Mouse (Mus musculus) limb, embryonic 10.5 days (tissue): ENCODE data around the gene Oit3. TPM values are rescaled to one million over a fixed set of nuclear protein-coding genes. Genes with fewer than 3 reads are reported as not detected.
"Not testable (repeated sequence)": the region's sequence is repeated elsewhere in the genome, so short reads cannot be mapped to it uniquely, and the experiment has no call there.

Experiments used
- DNase-seq: peaks from one replicate; pipeline ENCODE4 v3.0.0-alpha.2; 2017; ENCODE audit warnings: low spot score
- H3K27ac ChIP-seq: fragments of 300-500 bp; sonication (generic); 2 replicates; pipeline ENCODE4 v1.5.1; 2016; ENCODE audit warnings: mild to moderate bottlenecking
- H3K27me3 ChIP-seq: fragments of 300-500 bp; sonication (generic); 2 replicates; pipeline ENCODE4 v1.6.1; 2016; ENCODE audit warnings: low read depth, mild to moderate bottlenecking; ENCODE audit not compliant: poor library complexity, severe bottlenecking
- H3K36me3 ChIP-seq: fragments of 300-500 bp; sonication (generic); 2 replicates; pipeline ENCODE4 v1.6.1; 2016; ENCODE audit warnings: mild to moderate bottlenecking, moderate library complexity
- H3K4me1 ChIP-seq: fragments of 300-500 bp; sonication (generic); 2 replicates; pipeline ENCODE4 v1.6.1; 2016
- H3K4me3 ChIP-seq: fragments of 300-500 bp; sonication (generic); 2 replicates; pipeline ENCODE4 v1.5.1; 2016; ENCODE audit warnings: mild to moderate bottlenecking, moderate library complexity
- H3K9me3 ChIP-seq: fragments of 300-500 bp; sonication (generic); replicated peaks from 2 replicates; pipeline ENCODE4 v1.6.1; 2016; ENCODE audit warnings: mild to moderate bottlenecking
- WGBS: fragments of 180-500 bp; shearing (Covaris S2); methylation state at CpG from one replicate; pipeline ENCODE4 v1.1.7; 2016; 5-methylcytosine and 5-hydroxymethylcytosine counted together
- polyA plus RNA-seq: library from polyadenylated mRNA; unstranded; fragments of >200 nt; fragmentation: Nextera tagmentation; extraction: Ambion mirVana; gene quantifications from 2 replicates; pipeline ENCODE4 v1.2.1, GENCODE M21; 2016

Oit3 gene
- polyA plus RNA-seq, 1 experiment from 2014 or later: 0.84 TPM

GRCm38 (mm10) chr10:59424453-59424852 lies 17.1 kb downstream of the Oit3 start:
- Histone ChIP-seq H3K4me3 (no peak overlapping the region), H3K4me1 (peaks cover 10% of the 10 kb centered on the region; the same call in 1 of the 2 replicates), H3K27ac (no peak overlapping the region), H3K9me3 (no peaks in the 10 kb centered on the region), H3K36me3 (no peaks in the 10 kb centered on the region), H3K27me3 (no peaks in the 10 kb centered on the region)
- DNase-seq: no peak
- 62% methylated on average over 3 of the region's 3 CpGs for WGBS

- WGBS: 90% methylated on average over 4 of the region's 4 CpGs
- H3K4me1 ChIP-seq: peaks cover 10% of the 10 kb centered on the region; the same call in 1 of the 2 replicates
- DNase-seq: no peak
- no peaks in the 10 kb centered on the region for H3K27me3 ChIP-seq
- no peak overlapping the region for H3K4me3 ChIP-seq
- H3K36me3 ChIP-seq: no peaks in the 10 kb centered on the region
- no peak overlapping the region for H3K27ac ChIP-seq
- H3K9me3 ChIP-seq: no peaks in the 10 kb centered on the region
These were observed 22.1 kb downstream of the Oit3 start for GRCm38 (mm10) chr10:59419516-59419915.

- WGBS: 83% methylated on average over 3 of the region's 3 CpGs
- no peak for DNase-seq
- Histone ChIP-seq H3K27me3 (no peaks in the 10 kb centered on the region), H3K27ac (no peak overlapping the region), H3K36me3 (no peaks in the 10 kb centered on the region), H3K4me3 (no peak overlapping the region), H3K4me1 (no peaks in the 10 kb centered on the region), H3K9me3 (no peaks in the 10 kb centered on the region)
These were observed 25.0 kb downstream of the Oit3 start for GRCm38 (mm10) chr10:59416623-59417022.

GRCm38 (mm10) chr10:59413711-59414110 lies 27.9 kb downstream of the Oit3 start:
- no peaks in the 10 kb centered on the region for H3K9me3 ChIP-seq
- no peak for DNase-seq
- H3K4me1 ChIP-seq: peaks cover 8% of the 10 kb centered on the region
- no peak overlapping the region for H3K27ac ChIP-seq
- 89% methylated on average over 4 of the region's 4 CpGs for WGBS
- no peak overlapping the region for H3K4me3 ChIP-seq
- H3K27me3 ChIP-seq: no peaks in the 10 kb centered on the region
- H3K36me3 ChIP-seq: no peaks in the 10 kb centered on the region

- H3K4me1 ChIP-seq: peaks cover 8% of the 10 kb centered on the region
- no peak for DNase-seq
- no peaks in the 10 kb centered on the region for H3K36me3 ChIP-seq
- H3K4me3 ChIP-seq: no peak overlapping the region
- H3K9me3 ChIP-seq: no peaks in the 10 kb centered on the region
- 79% methylated on average over 12 of the region's 12 CpGs for WGBS
- H3K27me3 ChIP-seq: no peaks in the 10 kb centered on the region
- H3K27ac ChIP-seq: no peak overlapping the region
These were observed 31.3 kb downstream of the Oit3 start for GRCm38 (mm10) chr10:59410264-59410663.

- Histone ChIP-seq H3K4me1 (peaks cover 16% of the 10 kb centered on the region), H3K27me3 (no peaks in the 10 kb centered on the region), H3K27ac (no peak overlapping the region), H3K4me3 (no peak overlapping the region), H3K36me3 (no peaks in the 10 kb centered on the region), H3K9me3 (no peaks in the 10 kb centered on the region)
- DNase-seq: no peak
- WGBS: 43% methylated on average over 6 of the region's 6 CpGs
These were observed 33.1 kb downstream of the Oit3 start for GRCm38 (mm10) chr10:59408499-59408898.

GRCm38 (mm10) chr10:59403793-59404149 lies 37.8 kb downstream of the Oit3 start:
- no peaks in the 10 kb centered on the region for H3K36me3 ChIP-seq
- DNase-seq: no peak
- no peak overlapping the region for H3K27ac ChIP-seq
- no peak overlapping the region for H3K4me3 ChIP-seq
- no peaks in the 10 kb centered on the region for H3K9me3 ChIP-seq
- H3K27me3 ChIP-seq: no peaks in the 10 kb centered on the region
- 80% methylated on average over 10 of the region's 10 CpGs for WGBS
- peaks cover 18% of the 10 kb centered on the region for H3K4me1 ChIP-seq

GRCm38 (mm10) chr10:59402899-59403792 lies 38.4 kb downstream of the Oit3 start, which contains the start of gene Pla2g12b:
Gene Pla2g12b (plus strand): TSS chr10:59403660.
- 80% methylated on average over 21 of the region's 21 CpGs for WGBS
- Histone ChIP-seq H3K4me1 (peaks cover 19% of the 10 kb centered on the region), H3K9me3 (no peaks in the 10 kb centered on the region), H3K27ac (no peak within 1 kb of the TSS), H3K4me3 (no peak within 1 kb of the TSS), H3K27me3 (no peaks in the 10 kb centered on the region), H3K36me3 (no peaks in the 10 kb centered on the region)
- no peak for DNase-seq

GRCm38 (mm10) chr10:59395461-59395860 lies 46.1 kb downstream of the Oit3 start, which contains the start of gene Gm10273:
Gene Gm10273 (plus strand): TSS chr10:59395632.
- not testable (repeated sequence) for H3K4me3 ChIP-seq, DNase-seq, H3K4me1 ChIP-seq, H3K27ac ChIP-seq, H3K9me3 ChIP-seq, H3K36me3 ChIP-seq, H3K27me3 ChIP-seq
- WGBS: 89% methylated on average over 12 of the region's 25 CpGs

GRCm38 (mm10) chr10:59391907-59392306 lies 49.7 kb downstream of the Oit3 start:
- H3K4me3 ChIP-seq: no peak overlapping the region
- H3K4me1 ChIP-seq: no peaks in the 10 kb centered on the region
- no peaks in the 10 kb centered on the region for H3K27me3 ChIP-seq
- DNase-seq: no peak
- 0 out of 2 replicates have a peak, but pooled peaks cover 6% of the 10 kb centered on the region for H3K9me3 ChIP-seq
- no peak overlapping the region for H3K27ac ChIP-seq
- peaks cover 4% of the 10 kb centered on the region; the same call in 1 of the 2 replicates for H3K36me3 ChIP-seq
- WGBS: 75% methylated on average over 4 of the region's 4 CpGs

- H3K9me3 ChIP-seq: 0 out of 2 replicates have a peak, but pooled peaks cover 6% of the 10 kb centered on the region
- H3K27ac ChIP-seq: no peak overlapping the region
- WGBS: 95% methylated on average over 3 of the region's 3 CpGs
- no peak overlapping the region for H3K4me3 ChIP-seq
- H3K36me3 ChIP-seq: peaks cover 4% of the 10 kb centered on the region; the same call in 1 of the 2 replicates
- no peaks in the 10 kb centered on the region for H3K4me1 ChIP-seq
- H3K27me3 ChIP-seq: no peaks in the 10 kb centered on the region
- DNase-seq: no peak
These were observed 51.9 kb downstream of the Oit3 start for GRCm38 (mm10) chr10:59389652-59390051.

- Histone ChIP-seq H3K4me1 (no peaks in the 10 kb centered on the region), H3K36me3 (peaks cover 4% of the 10 kb centered on the region; the same call in 1 of the 2 replicates), H3K27ac (no peak overlapping the region), H3K9me3 (0 out of 2 replicates have a peak, but pooled peaks cover 6% of the 10 kb centered on the region), H3K4me3 (no peak overlapping the region), H3K27me3 (no peaks in the 10 kb centered on the region)
- WGBS: 94% methylated on average over 8 of the region's 8 CpGs
- DNase-seq: no peak
These were observed 54.6 kb downstream of the Oit3 start for GRCm38 (mm10) chr10:59386951-59387350.

GRCm38 (mm10) chr10:59381563-59381962 lies 60.0 kb downstream of the Oit3 start:
- DNase-seq, H3K27ac ChIP-seq, H3K4me3 ChIP-seq, H3K9me3 ChIP-seq, H3K4me1 ChIP-seq, H3K27me3 ChIP-seq, H3K36me3 ChIP-seq: not testable (repeated sequence)
- 87% methylated on average over 6 of the region's 10 CpGs for WGBS
